Mouse (Mus musculus) liver, adult 2 months (tissue): ENCODE measurements at regions not wholly inside any gene's neighbourhood (a gene's known extent, or its start where the extent isn't known, plus 50 kb on each side); places are given as distances from the start of the nearest gene placed in this dataset.

ENCODE experiments used
- DNase-seq: peaks from one replicate; pipeline ENCODE4 v3.0.0-alpha.2; 2011; ENCODE audit warnings: low read depth, low spot score; ENCODE audit errors: extremely low read depth
- H3K27ac ChIP-seq: fragments of 200-500 bp; replicated peaks from 2 replicates; pipeline ENCODE4 v1.5.1; 2012; ENCODE audit warnings: low read depth, mild to moderate bottlenecking, control low read depth, inconsistent platforms, low read length; ENCODE audit not compliant: insufficient read depth
- H3K27me3 ChIP-seq: fragments of 200-500 bp; 2 replicates; pipeline ENCODE4 v1.6.1; 2012; ENCODE audit warnings: mild to moderate bottlenecking, moderate library complexity, low read length, inconsistent platforms; ENCODE audit not compliant: control insufficient read depth, insufficient read depth
- H3K36me3 ChIP-seq: fragments of 200-500 bp; 2 replicates; pipeline ENCODE4 v1.6.1; 2012; ENCODE audit warnings: low read length, inconsistent platforms; ENCODE audit not compliant: control insufficient read depth, insufficient read depth
- H3K4me1 ChIP-seq: fragments of 200-500 bp; 2 replicates; pipeline ENCODE4 v1.6.1; 2011; ENCODE audit warnings: low read length; ENCODE audit not compliant: control insufficient read depth, insufficient read depth
- H3K4me3 ChIP-seq: fragments of 200-500 bp; 2 replicates; pipeline ENCODE4 v1.5.1; 2011; ENCODE audit warnings: low read depth, mild to moderate bottlenecking, control low read depth, low read length, moderate library complexity; ENCODE audit not compliant: insufficient read depth
- H3K79me2 ChIP-seq: fragments of 200-500 bp; 2 replicates; pipeline ENCODE4 v1.6.1; 2012; ENCODE audit warnings: inconsistent platforms, mild to moderate bottlenecking, low read length, moderate library complexity; ENCODE audit not compliant: control insufficient read depth, insufficient read depth
- H3K9ac ChIP-seq: fragments of 200-500 bp; 2 replicates; pipeline ENCODE4 v1.6.1; 2012; ENCODE audit warnings: low read depth, mild to moderate bottlenecking, control low read depth, inconsistent platforms, low read length
- CTCF ChIP-seq: fragments of 200-500 bp; IDR thresholded peaks from 2 replicates; pipeline ENCODE4 v1.5.1; 2011; ENCODE audit warnings: low read depth, low read length, control low read depth
- POLR2A ChIP-seq: fragments of 200-500 bp; IDR thresholded peaks from 2 replicates; pipeline ENCODE4 v1.6.1; 2011; ENCODE audit warnings: low read length, control low read depth; ENCODE audit not compliant: insufficient read depth; ENCODE audit errors: extremely low read depth
- WGBS: fragments of 180-500 bp; shearing (Covaris S2); methylation state at CpG from one replicate; pipeline ENCODE4 v1.1.7; 2018; 5-methylcytosine and 5-hydroxymethylcytosine counted together

DNA sequence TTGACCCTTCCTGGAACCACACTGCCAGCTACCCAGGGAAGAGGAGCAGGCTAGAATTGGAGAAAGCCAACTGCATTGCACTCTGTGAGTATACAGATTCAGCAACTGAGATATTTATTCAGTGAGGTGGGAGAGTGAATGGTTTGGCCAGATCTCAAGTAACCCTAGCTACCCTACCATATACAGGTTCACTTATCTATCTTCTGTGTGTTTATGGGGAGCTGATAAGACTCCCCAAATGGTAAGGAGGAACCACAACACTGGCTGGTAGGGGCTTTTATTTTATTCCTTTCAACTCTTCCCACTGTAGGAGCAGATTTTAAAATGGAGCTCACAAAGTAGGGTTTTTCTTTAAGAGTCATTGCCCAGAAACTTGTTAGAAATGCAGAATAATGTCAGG lies 62.9 kb downstream of the Arrdc3 start:
- H3K4me3 ChIP-seq: no peak overlapping the region
- H3K27me3 ChIP-seq: no peaks in the 10 kb centered on the region
- TF ChIP-seq POLR2A: no peak
- TF ChIP-seq CTCF: no peak

DNA sequence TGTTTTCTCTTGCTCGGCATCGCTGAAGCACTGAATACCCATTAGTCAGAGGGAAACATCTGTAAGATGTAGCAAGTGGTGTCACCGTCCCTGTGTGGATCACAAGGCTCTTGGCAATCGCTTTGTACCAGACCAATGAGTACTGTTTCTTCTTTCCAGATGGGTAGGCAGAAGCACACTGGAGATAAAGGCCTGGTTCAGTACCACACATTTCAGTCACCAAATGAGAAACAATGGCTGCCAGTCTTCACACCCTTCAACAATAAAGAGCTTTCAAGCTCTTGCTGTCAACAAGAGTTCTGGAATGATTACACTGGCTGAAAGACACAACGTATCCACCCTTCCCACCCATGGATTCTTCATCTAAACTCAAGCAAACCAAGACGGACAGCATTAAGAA lies 64.5 kb downstream of the Arrdc3 start:
- no peak overlapping the region for H3K27ac ChIP-seq
- 96% methylated on average over 6 of the region's 6 CpGs for WGBS
- H3K27me3 ChIP-seq: no peaks in the 10 kb centered on the region
- TF ChIP-seq POLR2A: no peak
- TF ChIP-seq CTCF: no peak
- no peaks in the 10 kb centered on the region; the same call in 1 of the 2 replicates for H3K4me1 ChIP-seq
- H3K9ac ChIP-seq: no peak overlapping the region
- no peak for DNase-seq
- no peaks in the 10 kb centered on the region for H3K79me2 ChIP-seq
- no peak overlapping the region for H3K4me3 ChIP-seq
- no peaks in the 10 kb centered on the region for H3K36me3 ChIP-seq

More for the DNA sequence above, 62.9 kb downstream of the Arrdc3 start:
- Histone ChIP-seq H3K79me2 (no peaks in the 10 kb centered on the region), H3K36me3 (no peaks in the 10 kb centered on the region), H3K9ac (no peak overlapping the region), H3K27ac (no peak overlapping the region), H3K4me1 (peaks cover 4% of the 10 kb centered on the region)
- no peak for DNase-seq

DNA sequence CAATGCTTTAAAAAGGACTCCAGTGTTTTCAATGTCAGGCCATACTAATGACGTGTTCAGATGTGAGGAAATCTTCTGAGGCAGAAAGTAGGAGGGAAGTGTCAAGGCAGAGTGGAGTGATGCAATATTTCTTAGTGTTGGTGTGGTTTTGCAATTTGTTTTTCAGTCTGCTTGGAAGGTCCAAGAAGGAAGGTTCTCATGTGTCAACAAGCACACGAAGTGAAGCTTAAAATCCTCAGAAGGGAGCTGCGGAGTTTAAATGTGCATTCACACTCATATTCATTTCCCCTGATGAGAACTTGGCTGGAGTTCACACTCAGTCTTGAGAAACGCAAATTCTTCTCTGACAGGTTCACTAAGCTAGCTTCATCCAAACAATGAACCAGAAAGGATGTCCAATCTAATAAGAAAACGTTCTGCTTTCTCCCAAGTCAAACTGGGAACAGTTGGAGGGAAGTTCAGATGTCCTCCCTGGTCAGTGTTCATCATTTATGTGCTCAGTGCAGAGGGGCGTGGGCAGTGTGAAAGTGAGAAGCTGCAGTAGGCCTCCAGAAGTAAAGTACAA lies 66.0 kb downstream of the Arrdc3 start:
- no peak for TF ChIP-seq CTCF
- no peak for TF ChIP-seq POLR2A
- H3K36me3 ChIP-seq: no peaks in the 10 kb centered on the region
- no peaks in the 10 kb centered on the region; the same call in 1 of the 2 replicates for H3K4me1 ChIP-seq
- no peaks in the 10 kb centered on the region for H3K27me3 ChIP-seq
- no peak overlapping the region for H3K4me3 ChIP-seq
- 47% methylated on average over 6 of the region's 6 CpGs for WGBS
- no peaks in the 10 kb centered on the region for H3K79me2 ChIP-seq
- no peak overlapping the region; the same call in 1 of the 2 replicates for H3K27ac ChIP-seq
- no peak overlapping the region for H3K9ac ChIP-seq
- peak; percentile 58 for DNase-seq

DNA sequence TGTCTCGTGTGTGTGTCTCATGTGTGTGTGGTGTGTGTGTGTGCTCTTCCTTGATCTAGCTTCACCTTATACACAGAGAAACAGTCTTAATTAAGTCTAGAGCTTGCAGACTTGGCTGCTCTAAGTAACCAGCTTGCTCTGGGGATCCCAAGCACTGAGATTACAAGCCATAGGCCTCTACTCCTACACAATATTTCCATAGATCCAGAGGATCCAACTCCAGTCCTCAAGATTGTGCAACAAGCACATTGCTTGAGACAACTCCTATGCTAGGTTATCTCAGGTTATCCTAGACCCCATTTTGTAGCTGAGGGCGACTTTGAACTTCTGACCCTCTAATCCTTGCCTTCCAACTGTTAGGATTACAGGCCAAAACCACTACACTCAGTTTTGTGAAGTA lies 67.1 kb downstream of the Arrdc3 start:
- Histone ChIP-seq H3K27me3 (no peaks in the 10 kb centered on the region), H3K27ac (no peak overlapping the region), H3K4me3 (no peak overlapping the region), H3K79me2 (no peaks in the 10 kb centered on the region), H3K9ac (no peak overlapping the region), H3K4me1 (no peaks in the 10 kb centered on the region; the same call in 1 of the 2 replicates), H3K36me3 (no peaks in the 10 kb centered on the region)
- TF ChIP-seq POLR2A (no peak), CTCF (no peak)
- DNase-seq: no peak
- WGBS: 85% methylated on average over 2 of the region's 2 CpGs

DNA sequence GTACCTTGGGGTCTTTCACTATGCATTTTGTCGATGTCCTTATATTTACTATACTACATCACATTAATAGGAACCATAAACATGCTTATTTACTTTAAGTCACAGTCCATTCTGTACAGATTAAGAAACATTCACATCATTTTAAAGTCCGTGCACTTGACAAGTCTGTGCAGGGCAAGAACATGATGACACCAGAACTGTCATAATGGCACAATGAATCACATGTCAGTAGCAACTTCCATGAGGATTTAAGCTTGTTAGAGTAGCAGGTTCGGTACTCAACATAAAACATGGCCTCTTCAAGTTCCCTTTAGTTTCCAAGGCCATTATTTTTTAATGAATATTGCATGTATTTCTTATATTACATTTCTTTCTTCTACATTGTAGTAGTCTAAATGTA lies 67.6 kb downstream of the Arrdc3 start:
- WGBS: 91% methylated on average over 3 of the region's 3 CpGs
- H3K36me3 ChIP-seq: no peaks in the 10 kb centered on the region
- H3K27ac ChIP-seq: no peak overlapping the region
- TF ChIP-seq CTCF: no peak
- no peak for TF ChIP-seq POLR2A
- no peaks in the 10 kb centered on the region for H3K27me3 ChIP-seq
- no peak overlapping the region for H3K4me3 ChIP-seq
- H3K4me1 ChIP-seq: no peaks in the 10 kb centered on the region; the same call in 1 of the 2 replicates
- no peaks in the 10 kb centered on the region for H3K79me2 ChIP-seq
- no peak overlapping the region for H3K9ac ChIP-seq
- DNase-seq: no peak

DNA sequence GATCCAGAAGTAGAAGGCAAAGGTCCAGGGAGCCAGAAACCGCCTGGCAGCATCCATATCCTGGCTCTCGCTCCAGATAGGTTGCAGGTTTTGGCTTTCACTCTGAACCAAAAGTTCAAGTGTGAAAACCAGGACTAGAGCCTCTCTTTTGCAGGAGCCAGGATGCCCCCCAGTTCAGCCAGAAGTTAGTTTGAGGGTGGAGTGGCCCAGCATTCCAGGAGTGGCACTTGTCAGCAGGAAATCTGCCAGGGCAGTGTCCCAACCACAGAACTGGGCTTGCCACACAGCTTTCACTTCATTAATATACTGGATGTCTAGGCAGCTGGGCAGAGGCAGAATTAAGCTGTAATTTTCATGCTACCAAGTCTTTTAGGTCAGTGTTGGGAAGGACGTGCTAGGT lies 68.1 kb downstream of the Arrdc3 start:
- no peak overlapping the region for H3K27ac ChIP-seq
- 49% methylated on average over 3 of the region's 3 CpGs for WGBS
- peak; percentile 38 for DNase-seq

More for the DNA sequence above, 68.1 kb downstream of the Arrdc3 start:
- no peak for TF ChIP-seq POLR2A
- no peak for TF ChIP-seq CTCF
- H3K4me3 ChIP-seq: no peak overlapping the region
- H3K27me3 ChIP-seq: no peaks in the 10 kb centered on the region
- H3K36me3 ChIP-seq: no peaks in the 10 kb centered on the region
- no peak overlapping the region for H3K9ac ChIP-seq
- no peaks in the 10 kb centered on the region; the same call in 1 of the 2 replicates for H3K4me1 ChIP-seq
- H3K79me2 ChIP-seq: no peaks in the 10 kb centered on the region
